ENCODE assay signal across 8 mouse cellular contexts in genomic region chr1:23762136-23762687, GRCm38 (mm10). TPM values are rescaled to one million over a fixed set of nuclear protein-coding genes. Genes with fewer than 3 reads are reported as not detected.
DNase-seq lines count a peak whose midpoint lies in the region; ATAC-seq and TF ChIP-seq lines count a peak whose summit lies in the region.

No protein-coding gene starts in this region.

- H3K36me3 ChIP-seq in ES-E14 (ENCODE audit: control insufficient read depth, insufficient read depth, low read length, poor library complexity, severe bottlenecking) = no peaks in the 10 kb centered on the region
- no peaks in the 10 kb centered on the region for H3K36me3 ChIP-seq in embryonic facial prominence, embryonic 12.5 days
- no peaks in the 10 kb centered on the region for H3K36me3 ChIP-seq in heart, embryonic 16.5 days (ENCODE audit: control insufficient read depth, insufficient read depth)
- H3K36me3 ChIP-seq in lung, embryonic 14.5 days (ENCODE audit: insufficient read depth) = no peaks in the 10 kb centered on the region

- no peak overlapping the region for H3K27ac ChIP-seq in ES-E14 (ENCODE audit: insufficient read depth, low read depth, low read length, poor library complexity, severe bottlenecking)
- H3K27ac ChIP-seq in embryonic facial prominence, embryonic 12.5 days = no peak overlapping the region
- H3K27ac ChIP-seq in heart, embryonic 16.5 days (ENCODE audit: low read length) = no peak overlapping the region
- no peak overlapping the region for H3K27ac ChIP-seq in lung, embryonic 14.5 days (ENCODE audit: low read depth)

- no peak overlapping the region for H3K9ac ChIP-seq in ES-E14 (ENCODE audit: insufficient read depth, low read depth, low read length, poor library complexity, severe bottlenecking)
- H3K9ac ChIP-seq in embryonic facial prominence, embryonic 12.5 days = peak overlapping the region; percentile 49
- H3K9ac ChIP-seq in heart, embryonic 16.5 days (ENCODE audit: low read length) = peak overlapping the region; percentile 61
- peak overlapping the region; percentile 14; the same call in 1 of the 2 replicates for H3K9ac ChIP-seq in lung, embryonic 14.5 days

- TF ChIP-seq CTCF in lung, embryonic 14.5 days (IDR thresholded peaks at IDR 0.05; ENCODE audit: low read depth) = no peak

- in situ Hi-C loops in ES-E14 (cut with MboI; ENCODE audit: low sequenced_read_pairs in 2 of 2, unreplicated experiment in 2 of 2) = no loop called here

- H3K9me3 ChIP-seq in ES-E14 (ENCODE audit: control insufficient read depth, insufficient read depth, low read depth, low read length) = no peaks in the 10 kb centered on the region
- no peaks in the 10 kb centered on the region for H3K9me3 ChIP-seq in embryonic facial prominence, embryonic 12.5 days
- no peaks in the 10 kb centered on the region for H3K9me3 ChIP-seq in heart, embryonic 16.5 days (replicated peaks; ENCODE audit: control insufficient read depth, low read length)
- no peaks in the 10 kb centered on the region for H3K9me3 ChIP-seq in lung, embryonic 14.5 days (ENCODE audit: low read depth, low read length)

- H3K27me3 ChIP-seq in embryonic facial prominence, embryonic 12.5 days = peaks cover 52% of the 10 kb centered on the region
- H3K27me3 ChIP-seq in heart, embryonic 16.5 days (ENCODE audit: control insufficient read depth, insufficient read depth, low read length) = peaks cover 46% of the 10 kb centered on the region
- peaks cover 38% of the 10 kb centered on the region for H3K27me3 ChIP-seq in lung, embryonic 14.5 days (ENCODE audit: insufficient read depth, low read length)

- H3K4me2 ChIP-seq in embryonic facial prominence, embryonic 12.5 days (replicated peaks) = peak overlapping the region; percentile 99
- H3K4me2 ChIP-seq in heart, embryonic 16.5 days (ENCODE audit: low read depth, low read length) = peak overlapping the region; percentile 100
- H3K4me2 ChIP-seq in lung, embryonic 14.5 days = peak overlapping the region; percentile 98

- peaks cover 0 to 5% of the 10 kb centered on the region in 2 experiments; a peak in 1 of 4 replicates for H3K4me1 ChIP-seq in ES-E14 (ENCODE audit: control insufficient read depth in 2 of 2, insufficient read depth in 2 of 2, low read length in 2 of 2, poor library complexity in 1 of 2)
- peaks cover 9% of the 10 kb centered on the region; the same call in 1 of the 2 replicates for H3K4me1 ChIP-seq in embryonic facial prominence, embryonic 12.5 days
- peaks cover 10% of the 10 kb centered on the region for H3K4me1 ChIP-seq in heart, embryonic 16.5 days (ENCODE audit: control insufficient read depth, insufficient read depth, low read length)
- H3K4me1 ChIP-seq in lung, embryonic 14.5 days (ENCODE audit: insufficient read depth) = peaks cover 4% of the 10 kb centered on the region; the same call in 1 of the 2 replicates

- peak overlapping the region; percentile 68 to 84 for H3K4me3 ChIP-seq in ES-E14 (ENCODE audit: insufficient read depth in 1 of 2, low read depth in 1 of 2, low read length in 2 of 2, poor library complexity in 1 of 2, severe bottlenecking in 1 of 2)
- peak overlapping the region; percentile 56 for H3K4me3 ChIP-seq in embryonic facial prominence, embryonic 12.5 days
- peak overlapping the region; percentile 73 for H3K4me3 ChIP-seq in heart, embryonic 16.5 days (ENCODE audit: low read length)
- peak overlapping the region; percentile 52 for H3K4me3 ChIP-seq in lung, embryonic 14.5 days (ENCODE audit: low read depth, low read length)

- peak; percentile 32 for ATAC-seq in embryonic facial prominence, embryonic 12.5 days (ENCODE audit: insufficient number of reproducible peaks, insufficient read depth, low FRiP score, low TSS enrichment)
- peak; percentile 43; the same call in 1 of the 2 replicates for ATAC-seq in heart, embryonic 16.5 days (replicated peaks; ENCODE audit: extremely low read depth, insufficient read depth, low FRiP score)
- ATAC-seq in lung, embryonic 14.5 days (ENCODE audit: insufficient read depth) = peak; percentile 48
- no peak for ATAC-seq in monocyte, adult 5-6 weeks (replicated peaks; ENCODE audit: insufficient number of reproducible peaks, low FRiP score, low TSS enrichment, poor library complexity, severe bottlenecking)

- WGBS in embryonic facial prominence, embryonic 12.5 days = under 1% methylated on average over 45 of the region's 45 CpGs
- WGBS in heart, embryonic 16.5 days = under 1% methylated on average over 45 of the region's 45 CpGs
- under 1% methylated on average over 43 of the region's 45 CpGs for WGBS in lung, embryonic 14.5 days

- no peak for DNase-seq in ES-E14 (ENCODE audit: low read depth, low spot score)
- peak; percentile 39 for DNase-seq in adrenal gland, postnatal 10 days
- peak; percentile 61 to 74 for DNase-seq in kidney, postnatal 25 days
- DNase-seq in lung, embryonic 14.5 days = peak; percentile 61
- peak; percentile 54 for DNase-seq in retina, embryonic 14.5 days (ENCODE audit: low spot score)

TF ChIP-seq in ES-E14, 5 proteins besides CTCF, POLR2A, EP300 and RAD21:
- TF ChIP-seq CHD2 (IDR thresholded peaks at IDR 0.05; ENCODE audit: low read depth, low read length) (no peak), ZC3H11A (IDR thresholded peaks at IDR 0.05; ENCODE audit: borderline replicate concordance, low read depth, low read length) (no peak), HCFC1 (IDR thresholded peaks at IDR 0.05; ENCODE audit: borderline replicate concordance, insufficient read depth, low read length) (no peak; the same call in 1 of the 2 replicates), MAFK (IDR thresholded peaks at IDR 0.05; ENCODE audit: insufficient read depth, low read depth, low read length) (no peak), ZNF384 (IDR thresholded peaks at IDR 0.05; ENCODE audit: low read depth, low read length) (no peak)

RNA-seq across cellular contexts. Expression of gene B3gat2, which starts 0.7 kb away (rescaled TPM):
- total RNA-seq in ES-E14 (2012; rRNA removed) = 0.79 and 0.98 TPM in 2 replicates
- total RNA-seq in adrenal gland, postnatal 10 days (2021) = not detected
- polyA plus RNA-seq in embryonic facial prominence, embryonic 12.5 days (2016; fragmentation: Nextera tagmentation; extraction: Ambion mirVana) = 1.0 and 1.3 TPM in 2 replicates
- polyA plus RNA-seq in heart, embryonic 16.5 days (2015; fragmentation: Nextera tagmentation; extraction: Ambion mirVana) = 0.46 and 0.50 TPM in 2 replicates
- polyA plus RNA-seq in lung, embryonic 14.5 days (2014; fragmentation: Nextera tagmentation; extraction: Ambion mirVana) = 0.22 and 0.38 TPM in 2 replicates
- 0.29 to 0.85 TPM in 2 of 3 replicates, not detected in the other for total RNA-seq in monocyte, adult 5-6 weeks (2017)
